ENCODE assay signal across 9 mouse cellular contexts in the genomic region with DNA sequence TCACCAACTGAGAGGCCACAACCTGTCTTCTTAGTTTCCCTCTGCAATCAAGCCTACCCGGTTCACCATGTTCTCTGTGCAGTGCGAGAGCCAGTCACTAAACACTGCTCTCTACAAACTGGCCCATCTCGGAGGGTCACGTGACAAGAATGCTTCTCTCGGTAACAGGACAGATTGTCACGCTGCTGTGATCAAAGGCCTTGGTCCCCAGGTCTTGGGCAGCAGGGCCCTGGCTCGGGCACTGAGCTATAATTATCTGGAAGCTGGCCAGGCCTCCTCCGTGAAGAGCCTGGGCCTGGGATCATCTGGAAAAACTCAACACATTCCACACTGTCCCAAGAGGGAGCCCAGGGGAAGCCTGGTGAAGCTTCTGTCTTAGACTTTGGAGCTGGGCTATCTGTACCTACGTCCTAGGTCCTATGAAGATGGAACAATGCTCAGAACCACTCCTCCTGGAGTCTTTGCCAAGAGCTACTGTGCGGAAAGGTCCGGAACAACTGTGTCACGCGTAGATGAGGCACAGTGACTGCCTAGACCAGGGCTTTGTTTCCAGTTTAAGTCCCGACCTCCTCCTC. TPM values are rescaled to one million over a fixed set of nuclear protein-coding genes. Genes with fewer than 3 reads are reported as not detected.
A peak's percentile ranks its signal among the peaks of the same experiment; 100 is the strongest.
DNase-seq lines count a peak whose midpoint lies in the region.
"Had no signal": no experiment of that assay in that cellular context is flagged by ENCODE, and none has a peak within 500 bp of the region (broad histone marks: within the 10 kb centered on the region; RNA-seq: fewer than 3 reads in every experiment).

No protein-coding gene starts in this region.

- peak; percentile 54 for DNase-seq in adrenal gland, postnatal 14 days
- DNase-seq in adrenal gland, adult 18-20 months (ENCODE audit: low spot score in 2 of 2), result no peak
- DNase-seq in right cerebral cortex, adult 18-20 months, result peak; percentile 21
- DNase-seq in right cerebral cortex, postnatal 14 days, result no peak
- peak; percentile 59 to 64 for DNase-seq in heart, postnatal 10 days
- DNase-seq in kidney, postnatal 4 days, result peak; percentile 54 to 67
- DNase-seq in ovary, adult 18-20 months (ENCODE audit: low spot score), result no peak
- no peak for DNase-seq in thymus, postnatal 36 days
- DNase-seq: liver, embryonic 13.5 days had no signal

- intact Hi-C loops in heart, postnatal 10 days (cut with DNase I), result no loop called here

RNA-seq across cellular contexts. Expression of gene Srp9, which starts 35.6 kb away (rescaled TPM):
- 48.0 and 56.0 TPM in 2 replicates for total RNA-seq in adrenal gland, postnatal 14 days (2021)
- 10 to 100 TPM; 48.5 to 62.1 TPM for total RNA-seq in adrenal gland, adult 18-20 months (2021)
- 10 to 100 TPM; 48.1 to 49.0 TPM for total RNA-seq in heart, postnatal 10 days (2021)

Comparison
In these comparisons a context has a peak if more than half of its experiments do, and no peak if none do; other contexts are left out.
1. DNase-seq: peak in adrenal gland, postnatal 14 days (single experiment), right cerebral cortex, adult 18-20 months (single experiment), heart, postnatal 10 days (2 of 2) and kidney, postnatal 4 days (2 of 2); none in adrenal gland, adult 18-20 months (0 of 2), right cerebral cortex, postnatal 14 days (single experiment), ovary, adult 18-20 months (single experiment) and thymus, postnatal 36 days (0 of 2).